Mouse (Mus musculus): ENCODE data around the gene Kdelr2. TPM values are rescaled to one million over a fixed set of nuclear protein-coding genes. Genes with fewer than 3 reads are reported as not detected.

The Kdelr2 gene
- polyA plus RNA-seq (2012; rRNA removed): 58.8 and 64.3 TPM in 2 replicates

- Histone ChIP-seq H3K36me3 (ENCODE audit: control insufficient read depth, insufficient read depth, low read length) (no peaks in the 10 kb centered on the region), H3K27ac (ENCODE audit: control insufficient read depth, insufficient read depth, low read depth, low read length) (peak within 1 kb of the TSS; percentile 97), H3K27me3 (ENCODE audit: control insufficient read depth, insufficient read depth, low read length) (no peaks in the 10 kb centered on the region), H3K4me1 (ENCODE audit: control insufficient read depth, insufficient read depth, low read length) (peaks cover 9% of the 10 kb centered on the region), H3K4me3 (ENCODE audit: control insufficient read depth, low read depth, low read length) (peak within 1 kb of the TSS; percentile 96)
- TF ChIP-seq CTCF (IDR thresholded peaks at IDR 0.05; ENCODE audit: control insufficient read depth, insufficient read depth, insufficient replicate concordance, low read depth, low read length) (no peak), POLR2A (IDR thresholded peaks at IDR 0.05; ENCODE audit: control insufficient read depth, low read depth, low read length) (peak; percentile 93)
These were observed at the start of gene Kdelr2 for GRCm38 (mm10) chr5:143403221-143404147. TSS of gene Kdelr2 (plus strand) at chr5:143403838.

GRCm38 (mm10) chr5:143356017-143356416 is 47.6 kb upstream of the Kdelr2 start:
- no peaks in the 10 kb centered on the region for H3K4me1 ChIP-seq (ENCODE audit: control insufficient read depth, insufficient read depth, low read length)
- H3K27ac ChIP-seq (ENCODE audit: control insufficient read depth, insufficient read depth, low read depth, low read length): no peak overlapping the region
- no peaks in the 10 kb centered on the region for H3K27me3 ChIP-seq (ENCODE audit: control insufficient read depth, insufficient read depth, low read length)
- TF ChIP-seq POLR2A (IDR thresholded peaks at IDR 0.05; ENCODE audit: control insufficient read depth, low read depth, low read length) (no peak), CTCF (IDR thresholded peaks at IDR 0.05; ENCODE audit: control insufficient read depth, insufficient read depth, insufficient replicate concordance, low read depth, low read length) (no peak)
- no peak overlapping the region for H3K4me3 ChIP-seq (ENCODE audit: control insufficient read depth, low read depth, low read length)
- H3K36me3 ChIP-seq (ENCODE audit: control insufficient read depth, insufficient read depth, low read length): no peaks in the 10 kb centered on the region

- no peaks in the 10 kb centered on the region for H3K36me3 ChIP-seq (ENCODE audit: control insufficient read depth, insufficient read depth, low read length)
- no peak within 1 kb of the TSS for H3K27ac ChIP-seq (ENCODE audit: control insufficient read depth, insufficient read depth, low read depth, low read length)
These were observed 46.8 kb upstream of the Kdelr2 start, which contains the start of gene Grid2ip for GRCm38 (mm10) chr5:143356686-143357388. TSS of gene Grid2ip (plus strand) at chr5:143357338.

DNA sequence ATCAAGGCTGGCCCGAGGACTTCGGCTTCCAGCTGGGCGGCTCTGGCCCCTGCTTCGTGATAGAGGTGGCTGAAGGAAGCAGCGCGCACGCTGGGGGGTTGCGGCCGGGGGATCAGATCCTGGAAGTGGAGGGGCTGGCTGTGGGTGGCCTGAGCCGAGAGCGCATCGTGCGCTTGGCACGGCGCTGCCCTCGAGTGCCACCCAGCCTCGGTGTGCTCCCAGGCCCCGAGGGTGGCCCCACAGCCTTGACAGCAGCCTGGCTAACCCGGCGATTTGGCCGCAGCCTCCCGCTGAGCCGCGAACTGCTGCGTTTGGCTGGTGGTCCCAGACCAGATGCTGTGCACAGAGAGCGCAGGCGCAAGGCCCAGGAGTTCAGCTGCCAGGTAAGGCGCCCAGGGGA is 46.1 kb upstream of the Kdelr2 start:
- TF ChIP-seq CTCF (IDR thresholded peaks at IDR 0.05; ENCODE audit: control insufficient read depth, insufficient read depth, insufficient replicate concordance, low read depth, low read length) (no peak), POLR2A (IDR thresholded peaks at IDR 0.05; ENCODE audit: control insufficient read depth, low read depth, low read length) (no peak)
- Histone ChIP-seq H3K36me3 (ENCODE audit: control insufficient read depth, insufficient read depth, low read length) (no peaks in the 10 kb centered on the region), H3K27ac (ENCODE audit: control insufficient read depth, insufficient read depth, low read depth, low read length) (no peak overlapping the region), H3K27me3 (ENCODE audit: control insufficient read depth, insufficient read depth, low read length) (no peaks in the 10 kb centered on the region), H3K4me1 (ENCODE audit: control insufficient read depth, insufficient read depth, low read length) (no peaks in the 10 kb centered on the region), H3K4me3 (ENCODE audit: control insufficient read depth, low read depth, low read length) (no peak overlapping the region; the same call in 1 of the 2 replicates)

More at GRCm38 (mm10) chr5:143356686-143357388, 46.8 kb upstream of the Kdelr2 start, which contains the start of gene Grid2ip:
- Histone ChIP-seq H3K27me3 (ENCODE audit: control insufficient read depth, insufficient read depth, low read length) (no peaks in the 10 kb centered on the region), H3K4me3 (ENCODE audit: control insufficient read depth, low read depth, low read length) (no peak within 1 kb of the TSS; the same call in 1 of the 2 replicates), H3K4me1 (ENCODE audit: control insufficient read depth, insufficient read depth, low read length) (no peaks in the 10 kb centered on the region)
- TF ChIP-seq CTCF (IDR thresholded peaks at IDR 0.05; ENCODE audit: control insufficient read depth, insufficient read depth, insufficient replicate concordance, low read depth, low read length) (no peak), POLR2A (IDR thresholded peaks at IDR 0.05; ENCODE audit: control insufficient read depth, low read depth, low read length) (no peak)

DNA sequence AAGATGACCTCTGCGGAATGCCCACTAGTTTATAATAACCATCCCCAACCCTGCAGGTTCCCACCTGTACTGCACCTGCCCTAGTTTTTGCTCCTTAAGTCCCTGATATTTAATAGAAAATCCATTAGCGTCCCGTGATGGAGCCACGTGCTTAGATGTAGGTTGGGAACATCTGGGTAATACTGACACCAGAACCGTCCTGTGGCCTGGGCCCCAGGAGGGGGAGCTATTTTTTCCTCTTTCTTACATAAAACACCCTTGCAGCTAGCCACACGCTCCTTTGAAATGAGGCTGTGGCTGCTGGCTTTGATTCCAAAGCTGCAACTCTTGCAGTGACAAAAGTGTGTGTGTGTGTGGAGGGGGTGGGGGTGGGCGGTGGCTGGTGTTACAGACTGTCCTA is 44.4 kb upstream of the Kdelr2 start:
- no peak overlapping the region for H3K27ac ChIP-seq (ENCODE audit: control insufficient read depth, insufficient read depth, low read depth, low read length)
- no peak for TF ChIP-seq POLR2A (IDR thresholded peaks at IDR 0.05; ENCODE audit: control insufficient read depth, low read depth, low read length)
- no peak for TF ChIP-seq CTCF (IDR thresholded peaks at IDR 0.05; ENCODE audit: control insufficient read depth, insufficient read depth, insufficient replicate concordance, low read depth, low read length)
- H3K4me3 ChIP-seq (ENCODE audit: control insufficient read depth, low read depth, low read length): no peak overlapping the region
- H3K36me3 ChIP-seq (ENCODE audit: control insufficient read depth, insufficient read depth, low read length): no peaks in the 10 kb centered on the region
- H3K27me3 ChIP-seq (ENCODE audit: control insufficient read depth, insufficient read depth, low read length): no peaks in the 10 kb centered on the region
- no peaks in the 10 kb centered on the region; the same call in 1 of the 2 replicates for H3K4me1 ChIP-seq (ENCODE audit: control insufficient read depth, insufficient read depth, low read length)

DNA sequence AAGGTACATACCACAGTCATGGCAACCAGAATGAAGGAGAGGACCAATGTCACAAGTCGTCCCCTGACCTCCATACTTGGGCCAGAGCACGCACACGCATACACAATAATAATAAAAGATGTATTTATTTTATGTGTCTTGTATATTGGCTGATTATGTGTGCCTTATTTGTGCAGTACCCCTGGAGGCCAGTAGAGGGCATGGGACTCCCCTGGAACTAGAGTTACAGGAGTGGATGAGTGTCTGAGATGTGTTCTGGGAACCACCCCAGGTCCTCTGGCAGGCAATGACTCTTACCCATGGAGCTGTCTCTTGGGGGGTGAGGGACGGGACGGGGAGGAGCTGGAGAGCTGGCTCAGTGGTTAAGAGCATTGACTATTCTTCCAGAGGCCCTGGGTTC is 43.6 kb upstream of the Kdelr2 start:
- Histone ChIP-seq H3K27ac (ENCODE audit: control insufficient read depth, insufficient read depth, low read depth, low read length) (no peak overlapping the region), H3K27me3 (ENCODE audit: control insufficient read depth, insufficient read depth, low read length) (no peaks in the 10 kb centered on the region)
- no peak for TF ChIP-seq POLR2A (IDR thresholded peaks at IDR 0.05; ENCODE audit: control insufficient read depth, low read depth, low read length)
- TF ChIP-seq CTCF (IDR thresholded peaks at IDR 0.05; ENCODE audit: control insufficient read depth, insufficient read depth, insufficient replicate concordance, low read depth, low read length): peak; percentile 31; the same call in 1 of the 2 replicates

GRCm38 (mm10) chr5:143361428-143361827 is 42.2 kb upstream of the Kdelr2 start:
- Histone ChIP-seq H3K27ac (ENCODE audit: control insufficient read depth, insufficient read depth, low read depth, low read length) (no peak overlapping the region), H3K4me3 (ENCODE audit: control insufficient read depth, low read depth, low read length) (no peak overlapping the region), H3K36me3 (ENCODE audit: control insufficient read depth, insufficient read depth, low read length) (no peaks in the 10 kb centered on the region), H3K4me1 (ENCODE audit: control insufficient read depth, insufficient read depth, low read length) (no peaks in the 10 kb centered on the region; the same call in 1 of the 2 replicates), H3K27me3 (ENCODE audit: control insufficient read depth, insufficient read depth, low read length) (no peaks in the 10 kb centered on the region)
- no peak for TF ChIP-seq POLR2A (IDR thresholded peaks at IDR 0.05; ENCODE audit: control insufficient read depth, low read depth, low read length)
- no peak for TF ChIP-seq CTCF (IDR thresholded peaks at IDR 0.05; ENCODE audit: control insufficient read depth, insufficient read depth, insufficient replicate concordance, low read depth, low read length)

More for the DNA sequence above, 43.6 kb upstream of the Kdelr2 start:
- no peaks in the 10 kb centered on the region for H3K36me3 ChIP-seq (ENCODE audit: control insufficient read depth, insufficient read depth, low read length)
- no peaks in the 10 kb centered on the region; the same call in 1 of the 2 replicates for H3K4me1 ChIP-seq (ENCODE audit: control insufficient read depth, insufficient read depth, low read length)
- no peak overlapping the region for H3K4me3 ChIP-seq (ENCODE audit: control insufficient read depth, low read depth, low read length)

Data from testis, adult 2 months (tissue).